Mouse (Mus musculus) kidney, postnatal 4 days (tissue): ENCODE measurements at regions not wholly inside any gene's neighbourhood (a gene's known extent, or its start where the extent isn't known, plus 50 kb on each side); places are given as distances from the start of the nearest gene placed in this dataset.

Source experiments
- DNase-seq, 2 experiments: peaks; one replicate each; pipeline ENCODE4 v3.0.0; 2021; ENCODE audit warnings: mixed read lengths in 2 of 2

- DNase-seq = no peak
Observed at GRCm38 (mm10) chr8:127814785-127815523, 543.5 kb upstream of the Nrp1 start.

- peak; percentile 9 to 19 for DNase-seq
Observed at GRCm38 (mm10) chr8:127820741-127821170, 537.6 kb upstream of the Nrp1 start.

GRCm38 (mm10) chr8:127821646-127822045 is 536.8 kb upstream of the Nrp1 start:
- DNase-seq = peak; percentile 17 to 30

GRCm38 (mm10) chr8:127825041-127825440 is 533.4 kb upstream of the Nrp1 start:
- no peak for DNase-seq

GRCm38 (mm10) chr8:127827826-127828225 is 530.6 kb upstream of the Nrp1 start:
- DNase-seq = no peak

GRCm38 (mm10) chr8:127829659-127830058 is 528.7 kb upstream of the Nrp1 start:
- DNase-seq = no peak

GRCm38 (mm10) chr8:127834006-127834405 is 524.4 kb upstream of the Nrp1 start:
- no peak for DNase-seq

GRCm38 (mm10) chr8:127836410-127837206 is 521.8 kb upstream of the Nrp1 start:
- DNase-seq = no peak

GRCm38 (mm10) chr8:127838311-127838710 is 520.1 kb upstream of the Nrp1 start:
- DNase-seq = no peak

GRCm38 (mm10) chr8:127847332-127848018 is 510.9 kb upstream of the Nrp1 start:
- no peak for DNase-seq

- no peak for DNase-seq
Observed at GRCm38 (mm10) chr8:127849926-127850325, 508.5 kb upstream of the Nrp1 start.

GRCm38 (mm10) chr8:127855653-127856300 is 502.6 kb upstream of the Nrp1 start:
- DNase-seq = peak; percentile 36 to 62

- peak; percentile 31 to 44 for DNase-seq
Observed at GRCm38 (mm10) chr8:127856351-127857135, 501.9 kb upstream of the Nrp1 start.

GRCm38 (mm10) chr8:127859036-127859435 is 499.4 kb upstream of the Nrp1 start:
- DNase-seq = no peak

- DNase-seq = no peak
Observed at GRCm38 (mm10) chr8:127860376-127860775, 498.0 kb upstream of the Nrp1 start.

GRCm38 (mm10) chr8:127860891-127861290 is 497.5 kb upstream of the Nrp1 start:
- no peak for DNase-seq

- DNase-seq = no peak
Observed at GRCm38 (mm10) chr8:127884641-127885040, 473.8 kb upstream of the Nrp1 start.

- no peak for DNase-seq
Observed at GRCm38 (mm10) chr8:127885211-127885610, 473.2 kb upstream of the Nrp1 start.

- DNase-seq = no peak
Observed at GRCm38 (mm10) chr8:127885831-127886230, 472.6 kb upstream of the Nrp1 start.

- no peak for DNase-seq
Observed at GRCm38 (mm10) chr8:127890729-127891128, 467.7 kb upstream of the Nrp1 start.

- DNase-seq = no peak
Observed at GRCm38 (mm10) chr8:127894284-127894683, 464.1 kb upstream of the Nrp1 start.

- DNase-seq = peak; percentile 17 to 25
Observed at GRCm38 (mm10) chr8:127908436-127908835, 450.0 kb upstream of the Nrp1 start.
